Mouse (Mus musculus) frontal cortex, postnatal 25 days (tissue): ENCODE data around the gene Eya2.

Source experiments
- DNase-seq, 2 experiments: peaks; one replicate each; pipeline ENCODE4 v3.0.0; 2022; ENCODE audit warnings: low spot score in 2 of 2

Eya2 gene

GRCm38 (mm10) chr2:165593763-165594162 lies 1.1 kb upstream of the Eya2 start:
- DNase-seq, result no peak

DNA sequence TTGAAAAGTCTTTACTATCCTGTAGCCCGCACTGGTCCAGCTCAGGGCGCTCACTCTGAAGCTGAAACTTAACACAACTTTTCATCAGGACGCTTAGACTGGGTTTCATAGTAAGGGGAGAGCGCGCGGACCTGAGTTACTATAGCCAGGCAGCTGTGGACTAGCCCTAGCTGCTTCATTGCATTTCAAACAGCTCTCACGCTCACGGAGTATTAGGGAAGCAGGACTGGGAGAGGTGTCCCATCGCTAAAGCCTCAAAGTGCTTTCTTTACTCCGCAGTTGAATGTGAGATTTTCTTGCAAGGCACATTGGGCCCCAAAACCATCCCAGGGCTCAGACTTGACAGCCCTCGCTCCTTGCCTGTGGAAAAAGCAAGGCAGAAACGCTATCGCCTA lies 841 bp downstream of the Eya2 start:
- no peak for DNase-seq

- no peak for DNase-seq
Measured at GRCm38 (mm10) chr2:165596141-165596540, 1.3 kb downstream of the Eya2 start.

DNA sequence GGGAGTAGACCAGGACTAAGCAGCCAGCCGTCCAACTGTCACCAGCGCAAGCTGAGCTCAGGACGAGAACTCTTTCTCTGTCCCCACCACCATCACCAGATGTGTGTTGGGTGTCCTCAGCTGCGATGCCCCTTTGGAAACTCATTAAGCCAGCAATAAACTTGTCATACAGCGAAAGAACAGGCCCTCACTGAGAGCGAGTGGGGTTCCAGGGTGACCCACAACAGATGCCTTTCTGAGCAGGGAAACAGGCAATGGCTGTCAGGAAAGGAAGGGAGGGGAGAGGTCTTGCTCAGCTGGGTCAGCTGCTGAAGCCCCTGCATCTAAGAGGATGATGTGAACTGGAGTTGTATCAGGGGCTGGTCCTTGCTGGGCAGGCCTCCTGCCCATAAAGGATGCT lies 2.7 kb downstream of the Eya2 start:
- no peak for DNase-seq

DNA sequence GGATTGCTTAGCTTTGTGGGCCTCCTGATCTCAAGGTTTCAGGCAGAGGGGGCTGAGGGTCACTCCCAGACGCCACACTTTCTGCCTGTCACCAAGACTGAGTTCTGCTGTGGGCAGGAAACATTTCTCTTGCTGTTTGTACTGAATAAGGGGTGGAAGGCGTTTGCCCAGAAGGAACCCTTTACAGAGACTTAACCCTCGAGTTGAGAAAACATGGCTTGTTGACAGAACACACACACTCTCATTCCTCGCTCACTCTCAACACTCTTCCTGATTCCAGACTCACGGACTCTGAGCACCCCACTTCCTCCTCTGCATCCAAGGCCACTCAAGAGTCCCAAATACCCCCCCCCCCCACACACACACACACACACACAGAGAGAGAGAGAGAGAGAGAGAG lies 3.3 kb downstream of the Eya2 start:
- DNase-seq, result no peak

DNA sequence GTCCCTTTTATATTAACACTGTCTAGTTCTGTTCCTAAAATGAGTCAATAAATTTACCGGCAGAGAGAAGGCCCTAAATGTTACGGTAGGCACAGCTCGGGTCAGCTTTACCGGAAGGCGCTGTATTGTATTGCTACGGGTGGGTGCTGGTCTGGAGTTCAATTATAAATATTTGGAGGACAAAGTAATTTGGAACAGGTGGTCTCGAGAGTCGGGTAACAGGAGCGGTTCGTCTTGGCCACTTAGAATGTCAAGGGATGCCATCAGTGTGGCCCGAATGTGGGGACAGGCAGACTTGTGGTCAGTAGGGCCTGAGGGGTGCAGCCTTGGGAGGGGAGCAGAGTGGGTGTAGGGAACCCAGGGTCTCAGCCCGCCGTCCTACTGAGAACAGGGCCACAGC lies 4.7 kb downstream of the Eya2 start:
- no peak for DNase-seq

DNA sequence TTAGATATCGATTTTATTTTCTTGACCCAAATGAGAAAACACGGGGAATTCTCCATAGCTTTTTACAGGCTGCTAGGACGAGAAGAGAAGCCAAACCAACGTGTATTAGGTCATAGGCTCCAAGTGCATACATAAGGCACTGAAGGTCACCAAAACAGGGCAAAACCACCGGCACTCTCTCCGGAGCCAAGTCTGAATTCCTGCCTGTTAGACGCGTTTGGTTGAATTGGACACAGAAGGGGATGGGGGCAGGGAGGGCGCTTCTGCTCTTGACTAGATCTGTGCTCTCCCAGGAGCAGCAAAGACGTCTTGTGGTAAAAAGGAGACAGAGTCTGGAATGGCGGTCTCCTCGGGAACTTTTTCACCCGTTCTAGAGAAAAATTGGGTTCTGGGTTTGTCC lies 6.1 kb downstream of the Eya2 start:
- no peak for DNase-seq

DNA sequence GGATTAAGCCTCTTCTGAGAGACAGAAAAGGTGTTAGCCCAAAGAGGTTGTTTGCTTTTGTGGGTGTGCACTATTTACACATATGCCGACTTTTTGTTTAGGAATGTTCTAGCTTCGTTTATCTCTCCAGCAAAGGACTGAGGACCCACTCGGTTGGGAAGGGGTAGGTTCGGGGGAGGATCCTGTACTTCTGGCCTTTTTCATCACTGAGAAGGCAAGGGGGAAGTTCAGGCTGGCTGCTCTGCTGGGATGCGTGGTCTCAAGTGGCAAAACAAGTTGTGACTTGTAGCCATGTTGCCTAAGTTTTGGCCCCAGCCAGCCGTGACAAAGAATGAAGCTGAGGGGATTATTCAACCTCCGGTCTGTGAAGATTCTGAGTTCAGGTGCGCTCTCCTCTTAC lies 6.8 kb downstream of the Eya2 start:
- no peak for DNase-seq

DNA sequence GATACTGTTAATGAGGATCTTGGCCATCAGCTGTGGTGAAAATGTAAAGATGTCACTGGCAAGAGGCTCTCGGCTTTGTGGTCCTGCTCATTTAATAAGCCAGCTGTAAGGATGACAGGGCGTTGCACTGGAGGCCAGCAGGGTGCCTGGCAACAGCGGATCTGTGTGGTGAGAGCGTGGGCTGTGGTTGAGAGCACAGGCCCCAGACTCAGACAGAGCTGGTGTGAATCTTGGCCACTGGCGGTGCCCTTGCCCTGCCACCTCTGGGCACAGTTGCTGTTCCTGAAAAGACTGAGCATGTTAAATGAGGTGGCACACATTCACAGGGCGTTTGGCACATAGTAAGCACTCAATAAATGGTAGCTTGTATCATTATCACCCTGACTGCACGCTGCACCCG lies 8.9 kb downstream of the Eya2 start:
- no peak for DNase-seq

DNA sequence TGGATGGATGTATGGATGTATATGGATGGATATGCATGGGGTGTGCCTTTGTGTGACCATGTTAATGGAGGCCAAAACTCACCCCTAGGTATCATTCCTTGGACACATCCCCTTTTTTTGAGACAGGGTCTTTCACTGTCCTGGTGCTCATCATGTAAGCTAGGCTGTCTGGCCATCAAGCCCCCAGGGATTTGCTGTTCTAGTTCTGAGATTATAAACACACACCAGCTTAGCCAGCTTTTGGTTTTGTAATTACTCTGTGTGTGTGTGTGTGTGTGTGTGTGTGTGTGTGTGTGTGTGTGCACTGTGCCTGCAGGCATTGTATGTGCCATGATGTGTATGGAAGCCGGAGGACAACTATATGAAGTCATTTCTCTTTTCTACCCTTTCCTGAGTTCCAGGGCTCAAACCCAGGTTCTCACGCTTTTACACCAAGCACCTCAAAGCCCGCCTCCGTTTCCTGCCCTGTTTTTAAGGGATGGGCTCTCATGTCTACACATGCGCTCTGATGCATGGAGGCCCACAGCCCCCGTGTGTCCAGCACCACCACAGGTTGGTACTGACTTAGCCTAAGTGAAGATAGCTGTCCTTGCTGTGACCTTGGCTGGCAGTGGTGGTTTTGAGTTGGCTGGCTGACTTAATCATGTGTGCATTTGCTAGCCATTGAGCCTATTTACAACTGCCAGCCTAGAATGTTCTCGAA lies 16.9 kb downstream of the Eya2 start:
- DNase-seq, result no peak

- no peak for DNase-seq
Measured at GRCm38 (mm10) chr2:165613741-165614339, 19.0 kb downstream of the Eya2 start.

DNA sequence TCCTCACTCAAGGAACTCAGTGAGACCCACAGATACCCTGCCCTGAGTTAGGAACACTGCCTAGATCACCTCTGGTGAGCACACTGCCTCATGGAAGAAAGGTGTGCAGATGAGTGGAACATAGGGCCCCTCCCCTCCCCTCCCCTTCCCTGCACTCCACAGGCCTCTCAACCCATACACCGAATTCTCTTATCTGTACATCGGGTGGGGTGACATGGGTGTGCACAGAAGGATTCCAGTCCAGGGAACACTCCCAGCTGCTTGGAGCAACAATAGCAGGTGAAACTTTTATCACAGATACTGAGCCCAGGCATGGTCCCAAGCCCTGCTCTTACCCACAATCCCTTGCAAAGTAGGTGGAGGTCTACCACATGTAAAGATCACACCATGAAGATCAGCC lies 26.7 kb downstream of the Eya2 start:
- DNase-seq, result no peak

DNA sequence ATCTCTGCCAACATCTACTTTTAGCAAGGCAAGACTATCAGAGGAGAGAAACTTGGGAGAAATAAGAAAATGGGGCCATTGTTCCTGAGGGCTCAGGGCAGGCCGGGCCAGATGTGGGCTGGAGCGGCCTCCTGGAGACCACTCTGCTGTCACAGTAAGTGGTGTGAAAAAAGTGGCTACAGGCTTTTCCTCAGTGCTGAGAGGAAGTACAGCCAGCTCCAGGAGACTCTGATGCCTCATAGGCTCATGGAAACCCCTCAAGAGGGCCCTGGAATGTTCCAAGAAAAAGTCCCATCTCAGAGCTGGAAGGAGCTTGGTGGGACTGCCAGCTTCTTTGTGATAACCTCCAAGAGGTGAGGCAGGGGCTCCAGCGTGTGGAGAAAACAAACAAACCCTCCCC lies 27.8 kb downstream of the Eya2 start:
- no peak for DNase-seq

GRCm38 (mm10) chr2:165626826-165627225 lies 32.0 kb downstream of the Eya2 start:
- DNase-seq, result no peak

DNA sequence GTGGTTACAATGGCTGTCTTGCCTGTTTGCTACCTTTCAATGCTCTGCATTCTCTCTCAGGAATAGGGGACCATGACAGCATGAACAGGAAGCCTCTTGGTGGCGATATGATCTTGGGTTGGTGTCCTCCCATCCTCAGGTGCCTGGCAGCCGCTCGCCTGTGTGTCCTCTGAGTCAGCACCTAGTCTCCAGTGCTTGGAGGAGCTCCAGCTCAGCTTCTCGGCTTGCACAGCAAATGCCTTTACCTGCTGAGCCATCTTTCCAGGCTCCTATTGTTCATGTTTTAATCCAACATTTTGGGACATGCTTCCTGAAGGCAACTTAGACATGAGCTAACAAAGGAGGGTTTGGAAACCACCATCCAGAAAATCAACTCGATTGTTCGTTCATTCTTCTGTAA lies 33.1 kb downstream of the Eya2 start:
- no peak for DNase-seq

GRCm38 (mm10) chr2:165629900-165630299 lies 35.1 kb downstream of the Eya2 start:
- DNase-seq, result no peak

DNA sequence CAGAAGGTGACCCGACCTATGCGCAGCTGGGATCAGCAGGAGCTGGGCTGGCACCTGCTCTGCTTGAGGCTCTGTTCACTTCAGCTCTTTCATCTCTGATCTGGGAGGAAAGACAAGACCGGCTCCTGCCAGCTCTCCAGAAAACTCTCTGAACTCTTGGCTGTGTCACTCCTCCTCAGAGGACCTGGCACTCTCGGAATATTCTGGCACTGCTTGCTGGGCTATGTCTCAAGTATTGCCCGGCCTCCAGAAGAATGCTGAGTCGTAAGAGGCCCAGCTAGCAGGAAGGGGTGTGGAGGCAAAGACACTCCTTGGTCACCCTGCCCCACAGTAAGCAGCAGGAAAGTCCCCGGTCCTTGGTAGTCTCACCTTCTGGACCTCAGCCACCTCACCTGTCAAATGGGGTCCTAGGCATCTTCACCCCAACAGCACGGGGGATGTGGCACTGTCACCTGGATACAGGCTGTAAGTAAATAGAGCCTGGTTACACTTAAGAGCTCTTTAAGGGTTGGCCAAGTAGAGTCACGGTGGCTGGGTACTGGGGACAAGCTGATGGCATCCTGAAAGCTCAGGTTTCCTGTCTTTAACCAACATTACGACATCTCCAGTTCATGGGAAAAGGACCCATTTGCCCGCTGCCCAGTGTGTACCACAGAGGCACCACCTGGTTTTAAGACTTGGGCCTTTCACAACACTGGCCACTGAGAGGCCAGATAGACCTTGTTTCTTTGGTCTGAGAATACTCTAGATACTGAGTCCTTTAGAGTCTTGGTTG lies 38.4 kb downstream of the Eya2 start:
- DNase-seq, result no peak

DNA sequence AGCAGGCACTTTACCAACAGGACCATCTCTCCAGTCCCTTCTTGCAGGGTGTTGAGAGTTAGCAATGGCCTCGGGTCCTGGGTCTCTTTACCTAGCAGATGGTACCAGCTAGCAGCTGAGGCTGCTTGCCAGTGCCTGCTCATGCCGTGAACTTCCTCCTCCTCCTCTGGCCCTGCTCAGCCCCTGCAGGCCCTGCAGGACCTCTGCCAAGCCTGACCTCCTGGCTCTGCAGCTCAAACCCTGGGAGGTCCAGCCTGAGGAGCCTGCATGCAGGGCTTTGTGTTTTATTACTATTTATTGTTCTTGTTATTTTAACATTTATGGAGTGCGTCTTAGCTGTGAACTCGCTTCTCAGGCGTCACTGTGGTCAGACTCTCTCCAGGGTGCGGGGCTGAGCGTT lies 39.6 kb downstream of the Eya2 start:
- no peak for DNase-seq

- no peak for DNase-seq
Measured at GRCm38 (mm10) chr2:165639075-165639755, 44.4 kb downstream of the Eya2 start.

- DNase-seq, result no peak
Measured at GRCm38 (mm10) chr2:165641909-165642505, 47.2 kb downstream of the Eya2 start.

- DNase-seq, result no peak
Measured at GRCm38 (mm10) chr2:165643596-165643995, 48.8 kb downstream of the Eya2 start.

- DNase-seq, result no peak
Measured at GRCm38 (mm10) chr2:165644057-165644456, 49.2 kb downstream of the Eya2 start.
